In genomic region chr8:11629206-11629605, GRCm38 (mm10) we compare ENCODE assay signal across 10 mouse cellular contexts.
"Had no signal": no experiment of that assay in that cellular context is flagged by ENCODE, and none has a peak within 500 bp of the region (broad histone marks: within the 10 kb centered on the region; RNA-seq: fewer than 3 reads in every experiment).

No protein-coding gene starts in this region.

- H3K27me3 ChIP-seq: limb, embryonic 12.5 days; midbrain, embryonic 12.5 days; stomach, embryonic 15.5 days had no signal

- DNase-seq: kidney, adult 2 months; kidney, postnatal 25 days; lung, adult 18-20 months; right cerebral cortex, postnatal 14 days; thymus, adult 2 months; thymus, postnatal 25 days had no signal

- H3K4me3 ChIP-seq: limb, embryonic 12.5 days; midbrain, embryonic 12.5 days; stomach, embryonic 15.5 days had no signal

- H3K9ac ChIP-seq: limb, embryonic 12.5 days; liver, embryonic 14.5 days; midbrain, embryonic 12.5 days; stomach, embryonic 15.5 days had no signal

- H3K27ac ChIP-seq: limb, embryonic 12.5 days; liver, embryonic 14.5 days; midbrain, embryonic 12.5 days; stomach, embryonic 15.5 days had no signal

- H3K9me3 ChIP-seq: limb, embryonic 12.5 days; midbrain, embryonic 12.5 days; stomach, embryonic 15.5 days had no signal
